Mouse (Mus musculus) v-Abl transformed pro-B cells (cell line): ENCODE data around the gene Loxl3.

Source experiments
- in situ Hi-C, 2 experiments: fragments of 400-800 bp; cut with MboI; formaldehyde crosslinking; loops; one replicate each; pipeline ENCODE4 v1.15.1; 2025; ENCODE audit not compliant: unreplicated experiment in 2 of 2

The Loxl3 gene

DNA sequence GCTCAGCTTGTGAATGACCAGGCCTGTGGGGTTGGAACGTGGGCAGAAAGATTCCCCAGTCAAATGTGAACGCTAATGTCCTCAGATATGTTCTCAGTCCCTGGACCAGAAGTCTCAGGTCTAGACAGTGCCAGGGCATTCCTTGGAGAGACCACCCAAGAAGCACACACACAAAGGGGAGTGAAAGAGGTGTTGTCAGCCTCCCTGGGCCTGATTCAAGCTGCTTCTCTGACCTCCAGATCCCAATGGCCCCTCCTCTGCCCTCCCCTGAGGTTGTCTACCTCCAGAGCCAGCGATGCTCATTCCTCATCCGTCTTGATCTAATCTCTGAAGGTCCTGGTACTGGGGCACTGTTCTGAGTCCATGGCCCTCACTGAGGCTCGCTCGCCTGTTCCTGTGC, 9.6 kb downstream of the Loxl3 start:
- in situ Hi-C loops = no loop called here

DNA sequence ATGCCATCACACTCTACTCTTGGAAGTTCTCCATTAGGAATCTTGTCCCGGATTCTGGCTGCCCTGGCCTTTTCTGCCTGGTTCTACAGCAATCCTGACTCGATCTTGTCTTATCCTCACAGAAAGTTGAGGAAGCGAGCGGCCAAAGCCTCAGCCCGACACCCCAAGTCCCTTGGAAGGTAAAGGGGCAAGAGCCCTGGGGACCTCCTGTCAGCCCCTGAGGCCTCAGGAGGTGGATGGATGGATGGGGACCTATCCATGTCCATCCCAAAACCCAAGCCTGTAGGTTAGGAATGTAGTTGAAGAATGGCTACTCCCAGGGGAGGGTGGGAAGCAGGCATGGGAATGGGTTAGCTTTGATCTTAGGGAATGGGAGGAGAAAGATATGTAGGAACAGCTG, 10.0 kb downstream of the Loxl3 start:
- in situ Hi-C loops = no loop called here

DNA sequence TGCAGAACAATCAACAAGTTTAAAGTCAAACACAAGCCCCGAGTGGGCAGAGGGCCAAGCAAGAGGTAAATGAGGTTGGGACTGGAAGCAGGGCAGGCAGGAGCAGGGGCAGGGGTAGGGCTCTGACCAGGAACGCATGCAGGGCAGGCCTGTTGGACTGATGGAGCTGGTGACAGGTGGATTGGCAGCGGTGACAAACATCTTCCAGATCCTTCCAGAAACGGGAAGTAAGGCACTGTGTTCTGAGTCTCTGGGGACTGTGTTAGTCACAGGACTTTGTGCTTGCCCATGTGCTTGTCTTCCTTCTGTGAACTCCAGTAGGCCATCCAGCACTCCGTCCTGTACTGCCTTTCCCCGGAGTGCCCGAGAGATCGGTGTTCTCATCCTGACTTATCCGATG, 10.8 kb downstream of the Loxl3 start:
- in situ Hi-C loops = no loop called here

DNA sequence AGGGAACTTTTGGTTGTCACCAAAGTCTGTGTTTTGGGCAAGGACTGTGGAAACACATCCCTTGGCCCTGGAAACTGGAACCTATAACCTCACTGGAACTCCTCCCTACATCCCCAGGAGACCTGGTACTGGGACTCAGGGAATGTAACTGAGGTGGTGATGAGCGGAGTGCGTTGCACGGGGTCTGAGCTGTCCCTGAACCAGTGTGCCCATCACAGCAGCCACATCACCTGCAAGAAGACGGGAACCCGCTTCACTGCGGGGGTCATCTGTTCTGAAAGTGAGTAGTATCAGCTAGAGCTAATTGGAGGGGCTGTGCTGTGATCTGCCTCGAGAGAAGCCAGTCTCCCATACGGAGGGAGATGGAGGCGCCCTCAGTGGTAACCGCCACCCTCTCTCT, 15.4 kb downstream of the Loxl3 start:
- in situ Hi-C loops = no loop called here

DNA sequence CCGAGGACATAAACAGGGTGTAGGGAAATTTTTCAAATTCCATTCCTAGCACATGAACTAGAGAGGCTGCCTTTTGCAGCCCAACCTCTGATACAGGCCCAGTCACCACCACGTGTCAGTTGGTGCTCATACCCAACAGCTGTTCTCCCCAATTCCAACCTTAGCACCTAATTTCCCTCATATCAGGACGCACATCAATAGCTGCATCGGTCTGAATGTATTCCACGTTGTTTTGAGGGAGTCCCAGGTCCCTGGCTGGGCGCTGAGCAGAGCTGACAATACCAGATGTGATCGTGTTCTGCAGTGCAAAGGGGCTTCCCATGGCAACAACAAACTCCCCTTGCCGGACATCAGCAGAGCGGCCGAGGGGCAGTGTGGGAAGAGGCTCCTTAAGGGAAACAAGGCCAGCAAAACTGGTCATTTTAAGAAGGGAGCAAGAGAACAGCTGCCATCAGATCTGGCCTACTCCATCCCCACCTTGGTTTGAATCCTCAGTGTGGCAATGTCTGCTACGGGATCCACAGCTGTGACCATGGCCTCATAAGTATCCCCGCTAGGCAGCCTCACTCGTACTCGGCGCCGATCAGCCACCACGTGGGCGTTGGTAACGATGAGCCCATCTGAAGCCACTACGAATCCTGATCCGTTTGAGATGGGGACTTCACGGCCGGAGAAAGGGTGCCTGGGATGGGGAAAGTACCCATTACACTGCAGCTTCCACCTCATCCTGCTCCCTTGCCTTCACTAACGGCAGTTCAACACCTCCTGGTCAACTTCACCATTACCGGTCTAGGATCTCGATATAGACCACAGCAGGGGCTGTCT, 19.4 kb downstream of the Loxl3 start:
- in situ Hi-C loops = loop anchor here in 1 of 2 experiments (5.0 kb wide), 1 partner anchor 51 kb away; no protein-coding TSS in a partner anchor

DNA sequence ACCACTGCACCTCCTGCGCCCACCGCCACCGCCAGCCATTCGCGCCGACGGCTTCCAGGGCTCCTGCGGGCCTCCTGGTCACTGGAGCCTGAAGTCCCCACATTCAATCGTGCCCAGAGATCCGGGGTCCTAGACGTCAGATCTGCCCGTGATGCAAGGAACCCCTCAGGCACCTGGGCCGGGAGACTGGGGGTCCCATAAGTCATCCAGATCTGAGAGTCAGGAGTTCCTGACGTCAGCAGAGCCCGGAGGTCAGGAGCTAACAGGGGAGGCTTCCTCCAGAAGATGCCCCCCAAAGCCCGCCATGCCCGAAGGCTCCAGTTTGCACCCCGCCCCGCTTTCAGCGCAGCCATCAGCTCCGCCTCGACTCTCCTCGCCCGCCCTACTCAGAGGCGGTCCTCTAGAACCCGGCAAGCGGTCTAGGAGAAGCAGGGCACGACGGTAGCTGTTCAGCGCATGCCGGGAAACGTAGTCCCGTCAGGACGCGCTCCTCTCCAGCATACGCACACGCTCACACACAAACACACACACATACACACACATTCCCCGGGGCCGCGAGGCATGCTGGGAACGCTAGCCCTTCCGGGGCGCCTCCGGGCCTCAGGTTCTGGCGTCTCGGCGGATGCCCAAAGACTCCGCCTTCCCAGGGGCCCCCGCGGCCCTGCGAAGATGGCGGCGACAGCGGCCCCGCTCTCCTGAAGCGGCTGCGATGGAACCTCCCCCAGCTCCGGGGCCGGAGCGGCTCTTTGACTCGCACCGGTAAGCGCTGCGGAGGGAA, 20.3 kb downstream of the Loxl3 start, which contains the start of gene Aup1:
Gene Aup1, plus strand, starts transcription at position 448 of the 778 bp plus-strand sequence.
- in situ Hi-C loops = loop anchor here in 1 of 2 experiments (5.0 kb wide), 1 partner anchor 52 kb away; no protein-coding TSS in a partner anchor

DNA sequence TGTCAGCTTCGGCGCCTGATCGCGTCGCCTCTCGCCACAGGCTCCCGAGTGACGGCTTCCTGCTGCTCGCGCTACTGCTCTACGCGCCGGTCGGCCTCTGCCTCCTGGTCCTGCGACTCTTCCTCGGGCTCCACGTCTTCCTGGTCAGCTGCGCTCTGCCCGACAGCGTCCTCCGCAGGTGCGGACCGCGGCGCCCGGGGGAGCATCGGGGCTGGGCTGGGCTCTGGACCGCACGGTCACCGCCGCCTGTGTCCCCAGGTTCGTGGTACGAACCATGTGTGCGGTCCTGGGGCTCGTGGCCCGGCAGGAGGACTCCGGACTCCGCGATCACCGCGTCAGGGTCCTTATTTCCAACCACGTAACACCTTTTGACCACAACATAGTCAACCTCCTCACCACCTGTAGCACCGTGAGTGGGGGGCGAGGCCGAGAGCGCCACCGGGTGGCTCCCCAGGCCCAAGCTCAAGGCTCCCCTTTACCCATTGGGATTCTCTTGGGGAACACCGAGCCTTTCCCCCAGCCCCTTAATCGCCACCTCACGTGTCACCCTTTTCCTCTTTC, 21.0 kb downstream of the Loxl3 start, which contains the start of gene Htra2:
Gene Htra2, minus strand, starts transcription at position 403 of the 561 bp plus-strand sequence.
- in situ Hi-C loops = loop anchor here (5.0 kb wide), 2 partner anchors 53 to 58 kb away; no protein-coding TSS in a partner anchor

DNA sequence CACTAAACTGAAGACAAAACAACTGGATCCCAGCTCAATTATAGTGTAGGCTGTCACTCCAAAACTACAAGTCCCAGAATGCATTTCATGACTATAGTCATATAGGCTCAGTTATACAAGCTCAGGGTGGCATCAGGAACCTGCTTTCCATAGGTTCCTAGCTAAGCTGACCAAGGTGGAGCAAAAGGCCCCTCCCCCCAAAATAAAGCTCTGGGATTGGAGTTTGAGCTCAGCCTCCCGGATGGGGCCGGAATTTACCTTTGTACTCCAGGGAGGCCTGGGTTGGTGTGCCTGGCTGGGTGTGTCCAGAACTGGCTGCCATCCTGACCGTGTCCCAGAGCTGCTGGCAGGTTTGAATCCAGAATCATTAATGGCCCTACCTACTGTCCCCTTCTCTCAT, 23.8 kb downstream of the Loxl3 start, which contains the start of gene Dqx1:
Gene Dqx1, plus strand, starts transcription at position 55 of the 400 bp plus-strand sequence.
- in situ Hi-C loops = loop anchor here in 1 of 2 experiments (5.0 kb wide), 1 partner anchor 60 kb away; no protein-coding TSS in a partner anchor

DNA sequence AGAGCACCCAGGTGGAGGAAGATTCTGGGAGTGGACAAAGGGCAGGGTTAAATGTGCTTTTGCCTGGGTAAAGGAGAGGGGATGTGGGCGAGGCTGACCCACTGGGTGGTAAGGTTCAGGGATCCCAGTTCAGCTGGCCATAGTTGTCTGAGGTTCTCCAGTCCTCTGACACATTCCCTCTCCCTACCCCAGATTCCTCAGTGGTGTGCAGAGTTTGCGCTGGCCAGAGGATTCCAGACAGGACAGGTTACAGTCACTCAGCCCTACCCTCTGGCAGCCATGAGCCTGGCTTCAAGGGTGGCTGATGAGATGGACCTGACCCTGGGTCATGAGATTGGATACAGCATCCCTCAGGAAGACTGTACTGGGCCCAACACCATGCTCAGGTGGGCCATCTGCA, 24.8 kb downstream of the Loxl3 start:
- in situ Hi-C loops = loop anchor here in 1 of 2 experiments (5.0 kb wide), 1 partner anchor 61 kb away; no protein-coding TSS in a partner anchor

DNA sequence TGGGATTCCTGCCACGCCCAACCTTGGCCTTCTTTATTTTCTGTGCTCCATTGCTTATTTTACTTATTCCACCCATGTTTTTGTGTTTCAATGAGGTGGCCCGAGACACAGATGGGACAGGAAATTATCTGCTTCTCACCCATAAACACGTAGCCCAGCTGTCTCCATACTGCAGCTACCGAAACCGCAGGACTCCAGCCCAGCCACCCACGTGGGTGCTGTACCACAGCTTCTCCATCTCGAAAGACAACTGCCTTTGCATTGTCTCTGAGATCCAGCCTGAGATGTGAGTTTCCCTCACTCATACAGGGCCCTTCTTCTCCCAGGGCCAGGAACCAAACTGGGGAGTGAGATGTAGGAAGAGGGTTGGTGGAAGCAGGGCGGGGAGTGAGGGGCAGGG, 32.0 kb downstream of the Loxl3 start:
- in situ Hi-C loops = no loop called here

DNA sequence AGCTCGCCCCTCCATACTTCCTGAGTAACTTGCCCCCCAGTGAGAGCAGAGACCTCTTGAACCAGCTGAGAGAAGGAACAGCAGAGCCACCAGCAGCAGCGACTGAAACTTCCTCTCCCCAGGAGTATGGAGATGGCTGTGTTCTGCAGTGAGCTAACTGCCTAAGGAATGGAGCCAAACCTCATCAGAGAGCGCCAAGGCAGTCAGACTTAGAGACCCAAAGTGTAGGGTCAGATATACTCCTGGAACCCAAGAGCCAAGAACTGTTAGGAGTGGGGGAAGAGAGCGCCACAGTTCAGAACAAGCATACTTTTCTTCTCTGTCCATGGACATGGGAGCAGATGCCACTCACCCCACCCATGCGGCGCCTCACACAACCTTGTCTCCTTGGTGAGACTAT, 32.5 kb downstream of the Loxl3 start:
- in situ Hi-C loops = no loop called here

DNA sequence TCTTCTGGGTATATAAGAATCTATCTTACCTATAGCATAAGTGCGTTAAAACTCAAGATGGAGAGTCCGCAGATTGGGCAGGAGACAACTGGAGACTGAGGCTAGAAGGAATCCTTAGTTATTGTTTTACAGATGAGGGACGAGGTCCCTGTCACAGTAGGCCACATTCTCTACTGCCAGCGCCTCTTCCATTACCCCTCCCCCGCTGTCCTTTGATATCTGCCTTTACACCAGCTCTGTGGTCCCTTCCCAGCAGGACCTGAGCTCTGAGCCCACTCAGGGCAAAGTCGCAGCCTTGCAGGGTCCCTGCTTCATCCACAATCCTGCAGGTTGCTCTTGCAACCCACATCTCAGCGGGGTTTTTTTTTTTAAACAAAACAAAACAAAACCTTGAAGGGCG, 34.2 kb downstream of the Loxl3 start:
- in situ Hi-C loops = no loop called here

DNA sequence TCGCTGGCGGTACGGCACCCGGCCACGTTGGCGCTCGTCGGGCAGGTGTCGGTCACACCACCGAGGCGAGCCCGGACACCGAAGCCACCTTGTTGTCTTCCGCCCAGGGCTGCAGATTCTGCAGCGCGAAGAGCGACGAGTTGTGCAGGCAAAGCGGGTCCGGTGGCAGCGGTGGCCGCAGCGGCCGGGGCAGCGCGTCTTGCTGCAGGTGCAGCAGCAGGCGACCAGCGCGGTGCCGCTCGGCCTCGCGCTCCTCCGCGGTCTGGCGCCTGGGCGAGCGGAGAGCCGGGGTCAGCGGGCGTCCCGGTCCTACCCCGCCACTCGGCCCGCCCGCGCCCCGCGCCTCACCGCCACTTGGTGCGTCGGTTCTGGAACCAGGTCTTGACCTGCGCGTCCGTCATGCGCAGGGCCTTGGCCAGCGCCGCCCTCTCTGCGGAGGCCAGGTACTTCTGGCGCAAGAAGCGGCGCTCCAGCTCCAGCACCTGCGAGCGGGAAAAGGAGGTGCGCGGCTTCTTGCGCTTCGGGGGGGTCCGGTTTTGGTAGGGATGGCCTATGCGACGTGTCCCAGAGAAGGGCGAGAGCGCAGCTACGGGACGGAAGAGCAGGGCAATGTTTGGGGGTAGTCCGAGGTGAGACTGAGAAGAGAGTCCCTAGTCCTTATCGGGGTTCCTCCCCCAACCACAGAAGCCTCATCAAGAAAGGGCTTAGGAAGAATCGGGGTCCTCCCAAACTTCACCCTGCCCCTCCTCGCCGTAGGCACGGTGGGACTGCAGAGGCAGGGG, 34.9 kb downstream of the Loxl3 start:
- in situ Hi-C loops = no loop called here

DNA sequence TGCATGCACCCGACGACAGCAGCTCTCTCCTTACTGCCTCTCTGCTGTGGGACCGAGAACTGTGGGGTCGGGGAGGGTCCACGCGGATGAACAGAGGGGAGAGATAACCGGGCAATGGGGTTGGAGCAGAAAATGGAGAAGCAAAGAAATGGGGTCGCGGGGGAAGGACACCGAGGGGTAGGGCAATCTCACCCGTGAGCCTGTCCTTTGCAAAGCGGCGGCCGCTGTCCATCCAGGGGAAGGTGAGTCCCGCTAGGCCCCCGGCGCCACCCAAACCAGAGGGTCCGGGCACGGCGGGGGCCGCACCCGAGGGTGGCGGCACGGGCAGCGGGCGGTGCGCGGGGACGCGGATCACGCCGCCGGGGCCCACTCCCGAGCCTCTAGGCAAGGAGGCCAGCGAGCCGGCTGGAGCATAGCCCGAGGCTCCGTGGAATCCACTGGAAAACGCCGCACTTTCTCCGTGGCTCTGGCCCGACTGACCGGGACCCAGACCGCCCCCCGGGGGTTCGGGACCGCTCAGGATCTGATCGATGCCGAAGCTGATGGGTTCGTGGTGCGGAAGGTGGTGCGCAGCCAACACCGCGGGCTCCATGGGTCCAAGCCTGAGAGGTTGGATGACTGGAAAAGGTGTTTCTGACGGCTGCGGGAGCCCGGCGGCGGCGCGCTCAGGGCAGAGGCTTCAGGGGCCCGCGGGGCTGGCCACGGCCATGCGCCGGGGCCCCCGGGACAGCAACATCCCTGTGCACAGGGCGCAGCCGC, 35.7 kb downstream of the Loxl3 start:
- in situ Hi-C loops = no loop called here

DNA sequence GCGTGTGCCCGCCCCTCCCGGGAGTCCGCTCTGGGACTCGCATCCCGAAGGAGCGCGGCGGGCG, 36.1 kb downstream of the Loxl3 start, which contains the start of gene Tlx2:
Gene Tlx2, minus strand, starts transcription at position 47 of the 64 bp plus-strand sequence.
- in situ Hi-C loops = no loop called here

DNA sequence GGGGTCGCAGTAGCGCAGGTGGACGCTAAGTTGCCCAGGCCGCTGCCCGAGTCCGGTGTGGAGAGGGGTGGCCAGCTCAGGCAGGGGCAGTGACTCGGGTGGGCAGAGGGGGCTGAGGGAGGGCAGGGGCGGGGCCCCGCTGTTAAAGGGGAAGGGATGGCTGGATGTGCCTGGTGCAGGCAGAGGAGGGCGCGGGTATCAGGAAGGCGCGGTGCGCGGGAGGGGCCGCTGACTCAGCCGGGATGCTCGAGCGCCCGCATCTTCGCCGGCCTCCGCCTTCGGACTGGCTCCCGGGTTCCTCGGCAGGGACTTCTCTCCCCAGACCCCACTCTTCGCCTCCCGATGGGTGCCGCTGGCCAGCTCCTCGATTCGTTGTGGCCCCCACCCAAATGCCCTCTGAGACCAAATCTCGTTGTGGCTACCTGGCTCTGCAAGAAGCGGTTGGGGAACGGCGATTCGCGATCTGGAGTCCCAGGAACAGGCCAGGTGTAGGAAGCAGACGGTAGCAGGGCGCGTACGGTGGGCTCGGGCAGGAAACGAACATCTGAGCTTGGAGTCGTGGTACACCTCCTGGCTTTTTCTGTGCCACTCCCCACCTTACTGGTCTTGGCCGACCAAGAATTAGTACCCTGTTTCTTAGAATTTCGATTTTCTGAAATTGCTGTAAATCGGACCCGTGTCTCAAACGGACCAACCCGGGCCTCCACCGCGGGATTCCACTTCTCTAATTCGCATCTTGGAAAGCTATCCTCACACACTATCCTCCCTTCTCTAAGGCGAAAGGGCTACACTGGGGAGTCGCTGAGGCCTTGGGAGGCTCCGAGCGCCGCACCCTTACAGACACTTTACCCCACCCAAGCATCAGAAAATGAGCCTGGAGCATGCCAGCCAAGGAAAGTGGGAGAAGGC, 36.6 kb downstream of the Loxl3 start:
- in situ Hi-C loops = no loop called here

DNA sequence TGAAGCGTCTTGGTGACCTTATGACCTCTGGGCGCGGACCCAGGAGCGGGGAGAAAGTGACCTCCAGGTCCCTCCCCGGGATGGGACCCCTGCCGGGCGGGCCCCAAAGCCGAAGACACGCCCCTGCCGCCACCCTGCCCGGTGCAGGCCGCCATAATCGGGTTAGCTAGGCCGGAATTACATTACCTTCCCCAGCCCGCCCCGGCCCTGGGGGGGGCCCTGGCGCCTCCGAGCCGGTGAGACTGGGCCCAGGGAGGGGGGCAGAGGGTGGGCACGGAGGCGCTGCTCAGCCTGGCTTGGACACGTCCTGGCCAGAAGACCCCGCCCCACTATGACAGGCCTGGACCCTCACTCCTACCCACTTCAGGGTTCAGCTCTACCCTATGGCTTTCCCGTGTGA, 37.2 kb downstream of the Loxl3 start:
- in situ Hi-C loops = no loop called here

DNA sequence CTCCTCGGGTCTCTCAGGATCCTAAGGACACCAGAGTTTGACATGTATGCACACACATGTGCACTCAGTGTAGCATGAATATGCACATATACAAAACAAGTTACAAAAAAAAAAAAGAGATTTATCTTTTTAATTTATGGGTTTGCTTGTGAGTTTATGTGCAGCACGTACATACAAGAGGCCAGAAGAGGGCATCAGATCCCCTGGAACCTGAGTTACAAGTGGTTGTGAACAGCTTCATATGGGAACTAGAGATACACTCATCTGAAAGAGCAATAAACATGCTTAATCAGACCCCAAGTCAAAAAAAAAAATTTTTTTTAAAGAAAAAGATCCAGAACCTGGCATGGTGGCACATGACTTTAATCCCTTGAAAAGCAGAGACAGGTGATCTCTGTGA, 41.0 kb downstream of the Loxl3 start:
- in situ Hi-C loops = loop anchor here in 1 of 2 experiments (5.0 to 25.0 kb wide), 2 partner anchors 78 to 1113 kb away; partner anchors contain the start of gene Mrpl19
